Mouse (Mus musculus): ENCODE measurements around the gene Gm21411.
"Not testable (repeated sequence)": the region's sequence is repeated elsewhere in the genome, so short reads cannot be mapped to it uniquely, and the experiment has no call there.

The Gm21411 gene

DNA sequence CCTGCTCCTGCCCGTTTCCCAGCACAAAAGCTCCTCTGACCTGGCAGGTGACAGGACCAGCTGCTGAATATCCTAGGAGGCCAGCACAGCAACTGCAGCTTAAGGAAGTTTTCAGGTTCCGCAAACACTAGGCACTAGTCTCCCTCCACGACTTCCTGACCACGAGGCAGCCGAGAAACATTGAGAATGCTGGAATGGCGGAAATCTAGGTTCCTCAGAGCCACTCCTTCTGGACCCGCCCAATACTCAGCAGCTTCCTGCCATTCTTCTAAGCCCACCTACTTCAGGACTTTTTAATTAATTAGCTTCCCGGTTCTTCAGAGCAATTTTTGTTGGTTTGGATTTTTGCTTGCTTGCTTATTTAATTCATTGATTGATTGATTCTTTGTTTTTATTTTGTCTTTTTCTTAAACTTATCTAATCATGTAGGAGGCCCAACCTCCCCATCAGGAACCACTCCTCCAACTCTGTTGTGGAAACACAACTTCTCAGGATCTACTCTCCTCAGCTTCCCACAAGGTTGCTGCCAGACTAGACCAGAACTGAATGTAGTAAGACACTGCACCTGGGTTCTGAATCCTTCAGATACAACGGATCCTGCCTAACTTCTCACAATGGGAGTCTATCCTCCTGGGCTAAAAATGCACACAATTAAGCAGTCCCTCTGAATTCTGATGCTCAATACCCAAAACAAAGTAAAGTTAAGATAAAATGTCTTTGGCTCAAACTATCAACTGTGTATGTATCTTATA, at the start of gene Gm21411:
Gene Gm21411 (minus strand): TSS at position 205 of the 752 bp plus-strand sequence.
- not testable (repeated sequence) for DNase-seq (ENCODE audit: low read depth, low spot score)

GRCm38 (mm10) chr4:146941691-146942090, 32.3 kb upstream of the Gm21411 start:
- not testable (repeated sequence) for DNase-seq (ENCODE audit: low read depth, low spot score)

DNA sequence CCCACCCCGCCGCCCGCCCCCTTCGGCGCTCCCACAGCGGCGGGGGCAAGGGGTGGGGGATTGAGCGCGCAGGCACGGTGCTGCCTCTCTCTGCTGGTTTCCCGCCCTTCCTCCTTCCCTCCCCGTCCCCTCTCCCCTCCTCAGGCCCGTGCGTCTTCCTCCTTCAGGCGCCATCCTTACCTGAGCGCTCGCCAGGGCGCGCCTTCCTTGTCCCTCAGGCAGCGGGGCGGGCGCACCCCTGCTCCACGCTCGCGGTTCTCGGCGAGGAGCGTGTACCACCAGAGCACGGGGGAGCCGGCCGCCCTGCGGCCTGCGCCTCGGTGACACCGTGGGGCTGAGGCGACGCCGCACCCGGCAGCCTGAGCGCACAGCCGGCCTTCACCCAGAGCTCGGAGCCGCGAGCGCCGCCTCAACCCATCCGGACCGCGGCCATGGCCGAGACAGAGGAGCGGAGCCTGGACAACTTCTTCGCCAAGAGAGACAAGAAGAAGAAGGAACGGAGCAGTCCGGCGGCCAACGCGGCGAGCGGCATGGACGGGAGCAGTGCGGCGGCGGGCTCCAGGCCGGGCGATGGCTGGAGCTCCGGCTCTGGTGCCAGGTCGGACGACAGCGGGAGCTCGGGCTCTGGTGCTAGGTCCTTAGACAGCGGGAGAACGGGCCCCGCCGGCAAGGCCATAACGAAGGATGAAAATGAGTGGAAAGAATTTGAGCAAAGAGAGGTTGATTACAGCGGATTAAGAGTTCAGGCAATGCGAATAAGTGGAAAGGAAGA, 23.1 kb upstream of the Gm21411 start:
- no peak for DNase-seq (ENCODE audit: low read depth, low spot score)

- no peak for DNase-seq (ENCODE audit: low read depth, low spot score)
Measured at GRCm38 (mm10) chr4:146915196-146915595, 5.8 kb upstream of the Gm21411 start.

- not testable (repeated sequence) for DNase-seq (ENCODE audit: low read depth, low spot score)
Measured at GRCm38 (mm10) chr4:146908131-146908530, 1.3 kb downstream of the Gm21411 start.

GRCm38 (mm10) chr4:146904782-146905181, 4.6 kb downstream of the Gm21411 start:
- DNase-seq (ENCODE audit: low read depth, low spot score) = not testable (repeated sequence)

DNA sequence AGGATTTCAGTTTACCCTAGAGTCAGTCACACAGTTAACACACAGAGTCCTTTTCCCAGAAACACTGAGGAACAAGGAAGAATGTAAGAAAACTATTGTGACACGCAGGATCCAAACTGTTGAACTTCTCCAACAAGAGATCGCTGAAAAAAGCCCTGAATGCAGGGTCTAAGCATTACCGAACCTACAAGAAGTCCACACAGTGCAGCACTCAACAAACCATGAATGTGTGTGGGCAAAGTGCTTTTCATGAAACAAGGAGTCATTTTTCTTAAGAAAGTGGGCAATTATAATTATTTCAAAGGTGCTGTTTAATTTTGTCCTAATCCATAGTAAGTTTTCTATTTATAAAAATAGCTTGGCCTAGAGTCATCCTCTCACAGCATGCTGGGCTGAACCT, 6.3 kb downstream of the Gm21411 start:
- not testable (repeated sequence) for DNase-seq (ENCODE audit: low read depth, low spot score)
